Mouse (Mus musculus) megakaryocyte-erythroid progenitor cell, adult 5 weeks (primary cell): Measurements from ENCODE around the gene Fgfr1op. TPM values are rescaled to one million over a fixed set of nuclear protein-coding genes. Genes with fewer than 3 reads are reported as not detected.

ENCODE experiments used
- polyA plus RNA-seq: library from polyadenylated mRNA; stranded (reverse); fragments of >175 nt; gene quantifications from 2 replicates; pipeline ENCODE4 v1.2.3, GENCODE M21; 2012

Fgfr1op gene
- 10.9 and 17.9 TPM in 2 replicates for polyA plus RNA-seq

DNA sequence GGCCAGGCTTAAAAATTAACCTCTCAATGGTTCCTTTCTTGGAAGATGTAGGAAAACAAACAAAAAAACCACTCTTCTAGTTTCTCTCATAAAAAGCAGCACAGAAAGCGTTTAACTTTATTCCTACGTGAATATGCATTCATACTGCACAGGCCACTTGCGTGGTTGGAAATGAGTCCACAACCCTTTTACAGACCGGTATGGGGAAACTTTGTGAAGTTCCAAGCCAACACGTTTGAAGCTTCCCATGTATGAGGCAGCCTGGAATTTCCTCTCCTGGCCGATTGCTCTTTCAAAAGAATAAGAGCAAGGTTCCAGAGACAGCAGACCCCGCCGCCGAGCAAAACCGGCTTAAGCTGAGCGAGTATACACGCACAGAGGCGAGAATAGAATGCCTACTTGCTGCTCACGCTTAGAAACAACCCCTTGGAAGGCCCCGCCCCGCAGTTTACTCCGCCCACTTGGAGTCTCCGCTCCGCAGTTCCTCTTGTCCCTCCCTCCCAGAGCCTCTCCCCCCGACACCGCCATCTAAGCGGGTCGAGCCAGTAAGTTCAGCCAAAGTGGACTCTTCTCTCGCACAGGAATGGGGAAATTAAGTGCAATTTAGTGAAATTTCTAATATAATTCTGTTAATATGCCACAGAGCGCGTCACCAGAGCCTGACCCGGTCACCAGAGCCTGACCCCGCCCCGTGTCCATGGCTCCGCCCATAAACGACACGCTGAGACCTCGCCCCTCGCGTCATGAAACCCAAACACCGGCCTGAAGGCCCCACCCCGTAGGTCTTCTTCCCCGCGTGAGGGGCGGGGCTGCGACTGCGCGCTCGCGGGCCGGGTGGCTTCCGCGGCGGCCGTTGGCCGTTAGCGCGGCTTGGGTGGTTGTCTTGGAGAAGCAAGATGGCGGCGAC lies at the start of gene Fgfr1op:
TSS of gene Fgfr1op (plus strand) at position 801 of the 907 bp plus-strand sequence.

GRCm38 (mm10) chr17:8147439-8148316 lies 17.6 kb upstream of the Fgfr1op start, which contains the start of the genes Gm49673 and Rnaset2a:
Gm49673 (minus strand) TSS chr17:8147788.
Rnaset2a (minus strand) TSS chr17:8148097.

DNA sequence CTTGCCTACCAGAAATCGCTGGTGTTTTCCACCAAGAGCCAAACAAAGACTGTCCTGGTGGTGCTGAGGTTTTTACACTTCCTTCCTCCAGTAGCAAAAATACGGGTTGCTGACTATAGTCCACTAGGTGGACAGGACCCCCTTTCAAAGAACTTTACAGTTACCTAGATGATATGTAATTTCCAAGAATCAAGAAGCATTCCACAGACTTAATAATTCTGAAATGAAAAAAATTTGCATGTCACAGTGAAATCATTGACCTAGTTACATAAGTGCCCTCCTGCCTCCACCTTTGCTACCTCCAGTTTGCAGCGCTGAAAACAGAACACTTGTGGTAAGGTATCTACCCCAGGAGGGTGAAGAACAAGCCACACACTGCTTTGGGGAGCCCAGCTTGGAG lies 70.4 kb downstream of the Fgfr1op start, which contains the start of gene Ccr6:
TSS of gene Ccr6 (plus strand) at position 301 of the 400 bp plus-strand sequence.

Other genes starting within 250 kb of the Fgfr1op start
- gene Tagap, start 239.5 kb upstream of the Fgfr1op start, polyA plus RNA-seq, result 3.2 and 3.3 TPM in 2 replicates
- 114 and 125 TPM in 2 replicates for gene Rsph3a, start 219.9 kb upstream of the Fgfr1op start, polyA plus RNA-seq
- not detected in 2 replicates for gene Gm49673, start 17.7 kb upstream of the Fgfr1op start, polyA plus RNA-seq
- gene Rnaset2a, start 17.4 kb upstream of the Fgfr1op start, polyA plus RNA-seq, result 80.2 and 107 TPM in 2 replicates
- gene Ccr6, start 70.5 kb downstream of the Fgfr1op start, polyA plus RNA-seq, result not detected in 2 replicates
- gene Mpc1, start 117.4 kb downstream of the Fgfr1op start, polyA plus RNA-seq, result 36.6 and 39.4 TPM in 2 replicates
- gene Sft2d1, start 145.6 kb downstream of the Fgfr1op start, polyA plus RNA-seq, result 79.9 and 89.3 TPM in 2 replicates
- 0.22 and 0.80 TPM in 2 replicates for gene Prr18, start 172.0 kb downstream of the Fgfr1op start, polyA plus RNA-seq
- 0.11 TPM in 1 of 2 replicates, not detected in the other for gene T2, start 190.5 kb downstream of the Fgfr1op start, polyA plus RNA-seq